Mouse (Mus musculus) urinary bladder, postnatal 4 days (tissue): Measurements from ENCODE around the gene Slc38a4.
A peak's percentile ranks its signal among the peaks of the same experiment; 100 is the strongest.

Experiments used
- DNase-seq, 2 experiments: peaks; one replicate each; pipeline ENCODE4 v3.0.0; 2021 to 2022; ENCODE audit warnings: low spot score in 2 of 2

Gene Slc38a4

GRCm38 (mm10) chr15:97054767-97055489 lies 828 bp downstream of the Slc38a4 start:
- no peak for DNase-seq

- DNase-seq: no peak
These were observed 1.6 kb downstream of the Slc38a4 start for GRCm38 (mm10) chr15:97054131-97054530.

- peak in 1 of 2 experiments; percentile 31 for DNase-seq
These were observed 5.3 kb downstream of the Slc38a4 start for GRCm38 (mm10) chr15:97050436-97050835.

- DNase-seq: no peak
These were observed 5.7 kb downstream of the Slc38a4 start for GRCm38 (mm10) chr15:97050011-97050410.

- no peak for DNase-seq
These were observed 6.4 kb downstream of the Slc38a4 start for GRCm38 (mm10) chr15:97049281-97049841.

GRCm38 (mm10) chr15:97048267-97048666 lies 7.5 kb downstream of the Slc38a4 start:
- DNase-seq: no peak

GRCm38 (mm10) chr15:97043921-97044320 lies 11.8 kb downstream of the Slc38a4 start:
- DNase-seq: no peak

- no peak for DNase-seq
These were observed 13.7 kb downstream of the Slc38a4 start for GRCm38 (mm10) chr15:97042001-97042491.

GRCm38 (mm10) chr15:97041182-97041581 lies 14.6 kb downstream of the Slc38a4 start:
- DNase-seq: no peak

- DNase-seq: no peak
These were observed 18.0 kb downstream of the Slc38a4 start for GRCm38 (mm10) chr15:97037710-97038109.

- no peak for DNase-seq
These were observed 19.9 kb downstream of the Slc38a4 start for GRCm38 (mm10) chr15:97035892-97036291.

GRCm38 (mm10) chr15:97033485-97033991 lies 22.2 kb downstream of the Slc38a4 start:
- no peak for DNase-seq

GRCm38 (mm10) chr15:97031886-97032285 lies 23.9 kb downstream of the Slc38a4 start:
- DNase-seq: no peak

GRCm38 (mm10) chr15:97030984-97031492 lies 24.7 kb downstream of the Slc38a4 start:
- DNase-seq: no peak

- no peak for DNase-seq
These were observed 25.6 kb downstream of the Slc38a4 start for GRCm38 (mm10) chr15:97030136-97030535.

GRCm38 (mm10) chr15:97029064-97029791 lies 26.5 kb downstream of the Slc38a4 start:
- DNase-seq: no peak

- no peak for DNase-seq
These were observed 27.1 kb downstream of the Slc38a4 start for GRCm38 (mm10) chr15:97028651-97029050.

- DNase-seq: no peak
These were observed 27.6 kb downstream of the Slc38a4 start for GRCm38 (mm10) chr15:97028046-97028634.

GRCm38 (mm10) chr15:97026670-97027069 lies 29.1 kb downstream of the Slc38a4 start:
- DNase-seq: no peak

GRCm38 (mm10) chr15:97022764-97023163 lies 33.0 kb downstream of the Slc38a4 start:
- DNase-seq: no peak

- no peak for DNase-seq
These were observed 33.5 kb downstream of the Slc38a4 start for GRCm38 (mm10) chr15:97022213-97022612.

GRCm38 (mm10) chr15:97020221-97020620 lies 35.5 kb downstream of the Slc38a4 start:
- DNase-seq: no peak
